Mouse (Mus musculus): ENCODE results near the gene Gm7970. TPM values are rescaled to one million over a fixed set of nuclear protein-coding genes. Genes with fewer than 3 reads are reported as not detected.
"Not testable (repeated sequence)": the region's sequence is repeated elsewhere in the genome, so short reads cannot be mapped to it uniquely, and the experiment has no call there.

Gene Gm7970
- not detected for total RNA-seq (2021)
- long read RNA-seq, experiment 1 = 0 reads
- long read RNA-seq, experiment 2 = 0 reads

DNA sequence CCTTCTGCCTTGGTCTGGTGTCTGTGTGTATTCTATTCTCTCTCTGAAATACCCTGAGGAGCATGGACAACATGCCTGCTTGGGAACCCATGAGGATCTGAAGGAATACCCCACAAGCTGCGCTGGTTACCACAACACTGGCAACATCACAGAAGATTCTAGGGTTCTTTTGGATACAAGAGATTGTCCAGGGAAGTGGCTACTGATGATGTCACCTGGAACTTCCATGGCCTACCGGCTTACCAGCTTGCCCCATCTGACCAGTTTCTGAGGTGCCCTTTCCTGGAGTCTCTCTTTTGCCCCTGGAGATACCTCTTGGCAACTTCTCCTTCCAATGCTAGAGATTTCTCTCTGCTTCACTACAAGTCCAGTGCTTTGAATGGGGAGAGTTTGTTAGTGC is at the start of gene Gm7970:
Gene Gm7970 (minus strand): TSS at position 101 of the 400 bp plus-strand sequence.
- not testable (repeated sequence) for DNase-seq

DNA sequence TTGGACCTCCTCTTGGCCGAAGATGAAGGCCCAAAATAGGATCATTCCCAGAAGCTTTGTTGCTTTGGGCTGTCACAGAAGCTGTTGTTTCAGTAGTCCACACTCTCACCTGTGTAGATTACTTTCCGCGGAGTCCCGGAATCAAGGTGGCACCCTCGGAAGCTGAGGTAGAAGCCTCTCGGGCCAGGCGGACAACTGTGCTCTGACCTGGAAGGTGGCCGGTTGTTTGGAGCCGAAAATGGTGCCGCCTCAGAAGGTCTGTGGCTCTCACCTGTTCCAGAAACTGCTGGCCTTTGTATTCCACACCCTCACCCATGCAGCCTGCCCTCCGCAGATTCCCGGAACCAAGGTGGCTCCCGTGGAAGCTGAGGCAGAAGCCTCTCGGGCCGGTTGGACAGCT is 45.6 kb upstream of the Gm7970 start:
- DNase-seq = not testable (repeated sequence)

DNA sequence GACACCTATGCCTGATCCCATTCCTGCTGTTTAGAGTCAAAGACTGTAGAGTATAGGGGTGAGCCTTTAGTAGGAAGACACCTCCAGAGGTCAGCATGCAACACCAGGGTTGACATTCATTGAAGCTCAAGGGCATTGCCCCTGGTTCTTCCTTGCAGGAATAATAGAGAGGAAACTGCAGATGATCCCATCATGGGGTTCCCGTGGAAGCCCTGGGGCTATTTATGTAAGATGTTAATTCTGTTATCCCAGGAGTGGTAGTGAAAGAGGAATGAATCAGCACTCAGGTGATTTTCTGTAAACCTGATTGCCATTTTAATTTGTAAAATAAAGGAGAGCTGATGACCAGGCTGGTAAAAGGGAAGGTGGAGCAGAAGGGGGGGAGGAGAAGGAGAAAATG is 31.0 kb upstream of the Gm7970 start:
- not testable (repeated sequence) for DNase-seq

DNA sequence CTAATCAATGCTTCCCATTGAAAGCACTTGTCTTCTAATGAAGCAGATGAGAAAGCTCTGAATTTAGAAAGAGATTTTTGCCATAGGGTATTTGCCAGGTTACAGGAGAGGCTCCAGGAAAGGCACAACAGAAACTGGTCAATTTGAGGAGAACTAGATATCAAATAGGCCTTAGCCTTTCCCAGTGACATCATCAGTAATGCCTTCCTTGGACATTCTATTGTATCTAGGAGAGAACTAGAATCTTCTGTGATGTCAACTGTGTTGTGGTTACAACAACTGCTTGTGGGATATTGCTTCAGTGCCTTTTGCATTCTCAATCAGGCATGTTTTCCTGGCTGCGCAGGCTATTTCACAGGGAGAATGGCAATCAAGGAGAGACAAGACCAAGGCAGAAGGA is 17.5 kb upstream of the Gm7970 start, which contains the start of gene 1700049E17Rik2:
Gene 1700049E17Rik2 (plus strand): TSS at position 301 of the 400 bp plus-strand sequence.
- not testable (repeated sequence) for DNase-seq

DNA sequence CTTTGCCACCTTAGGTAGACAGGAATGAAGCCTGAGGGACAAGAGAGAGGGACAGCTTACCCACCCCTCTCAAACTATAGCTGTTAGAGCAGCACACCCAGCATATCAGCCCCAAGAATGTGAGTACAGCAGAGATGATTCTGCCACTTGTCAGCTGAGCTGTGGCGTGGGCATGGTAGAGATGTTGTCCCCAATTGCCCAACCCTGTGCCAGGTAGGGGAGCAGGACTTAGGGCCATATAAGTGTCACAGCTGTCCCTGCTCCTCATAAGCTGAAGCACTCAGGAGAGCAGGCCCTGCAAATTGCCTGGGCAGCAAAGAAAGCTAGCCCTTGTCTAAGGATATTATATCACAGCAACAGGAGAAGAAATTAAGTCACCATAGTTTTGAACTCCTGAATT is 30.7 kb downstream of the Gm7970 start:
- DNase-seq = not testable (repeated sequence)

DNA sequence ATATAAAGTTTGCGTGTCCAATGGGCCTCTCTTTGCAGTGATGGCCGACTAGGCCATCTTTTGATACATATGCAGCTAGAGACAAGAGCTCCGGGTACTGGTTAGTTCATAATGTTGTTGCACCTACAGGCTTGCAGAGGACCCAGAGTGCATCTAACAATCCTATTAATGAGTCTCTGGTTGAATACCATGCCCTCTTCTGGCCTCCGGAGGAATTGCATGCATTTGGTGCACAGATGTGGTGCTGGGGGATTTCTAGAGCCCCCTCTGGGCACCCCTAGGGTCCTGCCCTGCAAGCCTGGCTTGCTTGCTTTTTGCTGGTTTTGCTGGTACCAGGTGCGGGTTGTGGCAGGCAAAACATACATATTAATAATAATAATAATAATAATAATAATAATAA is 34.7 kb downstream of the Gm7970 start:
- not testable (repeated sequence) for DNase-seq

Other genes with a start within 250 kb of the Gm7970 start
- gene Gm5798, start 207.0 kb downstream of the Gm7970 start, total RNA-seq (2021) = not detected
- not detected for gene Gm7945, start 169.2 kb downstream of the Gm7970 start, total RNA-seq (2021)
- gene Gm6482, start 147.3 kb downstream of the Gm7970 start, total RNA-seq (2021) = not detected
- gene Gm7954, start 102.1 kb downstream of the Gm7970 start, total RNA-seq (2021) = not detected
- not detected for gene Gm3486, start 66.1 kb downstream of the Gm7970 start, total RNA-seq (2021)
- gene 1700049E17Rik2, start 17.6 kb upstream of the Gm7970 start, total RNA-seq (2021) = not detected
- gene Gm3072, start 69.0 kb upstream of the Gm7970 start, total RNA-seq (2021) = not detected
- gene Gm3676, start 90.9 kb upstream of the Gm7970 start, total RNA-seq (2021) = not detected
- gene Gm8068, start 146.3 kb upstream of the Gm7970 start, total RNA-seq (2021) = not detected
- gene Gm7929, start 195.0 kb upstream of the Gm7970 start, total RNA-seq (2021) = not detected
- not detected for gene Gm47189, start 216.9 kb upstream of the Gm7970 start, total RNA-seq (2021)

All from gastrocnemius, postnatal 10 days (tissue).